Comparison of ENCODE assay signal across 22 mouse cellular contexts in genomic region chr2:38093968-38094367, GRCm38 (mm10).
DNase-seq lines count a peak whose midpoint lies in the region; ATAC-seq and TF ChIP-seq lines count a peak whose summit lies in the region.
"Had no signal": no experiment of that assay in that cellular context is flagged by ENCODE, and none has a peak within 500 bp of the region (broad histone marks: within the 10 kb centered on the region; RNA-seq: fewer than 3 reads in every experiment).

No protein-coding gene starts in this region.

- H3K36me3 ChIP-seq in G1E (replicated peaks), result peaks cover 9% of the 10 kb centered on the region
- no peaks in the 10 kb centered on the region for H3K36me3 ChIP-seq in liver, embryonic 15.5 days (replicated peaks)
- H3K36me3 ChIP-seq: embryonic facial prominence, embryonic 10.5 days; hindbrain, embryonic 12.5 days; kidney, embryonic 15.5 days; limb, embryonic 12.5 days had no signal

- no peaks in the 10 kb centered on the region for H3K9me3 ChIP-seq in G1E (replicated peaks)
- H3K9me3 ChIP-seq in liver, embryonic 15.5 days (replicated peaks), result no peaks in the 10 kb centered on the region
- H3K9me3 ChIP-seq: embryonic facial prominence, embryonic 10.5 days; hindbrain, embryonic 12.5 days; kidney, embryonic 15.5 days; limb, embryonic 12.5 days had no signal

- H3K9ac ChIP-seq in liver, embryonic 15.5 days, result peak overlapping the region; percentile 10; the same call in 1 of the 2 replicates
- H3K9ac ChIP-seq: hindbrain, embryonic 12.5 days; kidney, embryonic 15.5 days; limb, embryonic 12.5 days had no signal

- intact Hi-C loops in left cerebral cortex, postnatal 10 days (cut with DNase I), result no loop called here

- no peak overlapping the region; the same call in 1 of the 2 replicates for H3K4me3 ChIP-seq in G1E (ENCODE audit: low read depth, low read length)
- no peak overlapping the region for H3K4me3 ChIP-seq in liver, embryonic 15.5 days (replicated peaks)
- H3K4me3 ChIP-seq: embryonic facial prominence, embryonic 10.5 days; hindbrain, embryonic 12.5 days; kidney, embryonic 15.5 days; limb, embryonic 12.5 days had no signal

- no peak for TF ChIP-seq CTCF in G1E (IDR thresholded peaks at IDR 0.05; ENCODE audit: low read depth, low read length)

- peak overlapping the region; percentile 31; the same call in 1 of the 2 replicates for H3K27ac ChIP-seq in liver, embryonic 15.5 days (replicated peaks)
- H3K27ac ChIP-seq: embryonic facial prominence, embryonic 10.5 days; hindbrain, embryonic 12.5 days; kidney, embryonic 15.5 days; limb, embryonic 12.5 days had no signal

- H3K27me3 ChIP-seq in G1E (ENCODE audit: insufficient read depth, low read length), result no peaks in the 10 kb centered on the region
- H3K27me3 ChIP-seq in liver, embryonic 15.5 days, result no peaks in the 10 kb centered on the region
- H3K27me3 ChIP-seq: hindbrain, embryonic 12.5 days; limb, embryonic 12.5 days had no signal

- peak overlapping the region; percentile 20 for H3K4me2 ChIP-seq in liver, embryonic 15.5 days
- H3K4me2 ChIP-seq: hindbrain, embryonic 12.5 days; kidney, embryonic 15.5 days; limb, embryonic 12.5 days had no signal

- peak; percentile 59 for ATAC-seq in G1E (ENCODE audit: extremely low read depth, insufficient number of reproducible peaks, low FRiP score, poor library complexity, severe bottlenecking)
- ATAC-seq in erythroid progenitor cell, adult 5-6 weeks (replicated peaks; ENCODE audit: low FRiP score, poor library complexity, severe bottlenecking), result peak; percentile 89
- ATAC-seq in liver, embryonic 15.5 days (ENCODE audit: insufficient read depth), result peak; percentile 90
- ATAC-seq: forebrain, embryonic 14.5 days had no signal

- DNase-seq in G1E (ENCODE audit: low spot score) (no peak), MEL-GATA-1-ER (ENCODE audit: extremely low read depth, low read depth) (peak; percentile 41)
- no peak for DNase-seq in cerebellum, adult 18-20 months
- no peak for DNase-seq in thymus, postnatal 0 days (ENCODE audit: low spot score)
- no peak for DNase-seq in frontal cortex, postnatal 25 days (ENCODE audit: low spot score in 2 of 2)
- DNase-seq in left cerebral cortex, postnatal 10 days (ENCODE audit: extremely low spot score in 1 of 2, low spot score in 2 of 2), result no peak
- DNase-seq: adrenal gland, postnatal 25 days; gastrocnemius, postnatal 36 days; kidney, adult 11 months; kidney, postnatal 36 days; layer of hippocampus, postnatal 36 days; lung, adult 2 months; lung, postnatal 14 days; right cerebral cortex, postnatal 14 days; spleen, adult 18-20 months had no signal

- H3K4me1 ChIP-seq in G1E (ENCODE audit: insufficient read depth, low read depth, low read length), result peaks cover 55% of the 10 kb centered on the region
- peaks cover 44% of the 10 kb centered on the region for H3K4me1 ChIP-seq in liver, embryonic 15.5 days (replicated peaks)
